Mouse (Mus musculus): ENCODE measurements around the gene Nckap5.

Gene Nckap5

DNA sequence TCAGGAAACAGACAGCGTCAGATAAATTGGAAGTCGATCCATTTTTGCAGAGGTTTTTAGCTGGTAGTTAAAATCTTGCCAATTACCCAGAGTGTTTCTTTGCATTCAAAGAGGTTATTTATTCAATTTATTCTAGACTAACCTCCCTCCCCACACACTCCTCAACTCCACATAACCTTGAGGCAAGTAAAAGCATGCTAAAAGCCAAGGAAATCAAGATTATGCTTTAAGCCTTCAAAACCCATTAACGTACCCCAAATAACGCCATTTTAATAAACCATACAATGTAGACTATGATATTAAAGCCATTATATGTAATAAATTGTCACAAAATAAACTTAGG, 129.7 kb downstream of the Nckap5 start:
- no peak for DNase-seq (ENCODE audit: low spot score in 2 of 2)

DNA sequence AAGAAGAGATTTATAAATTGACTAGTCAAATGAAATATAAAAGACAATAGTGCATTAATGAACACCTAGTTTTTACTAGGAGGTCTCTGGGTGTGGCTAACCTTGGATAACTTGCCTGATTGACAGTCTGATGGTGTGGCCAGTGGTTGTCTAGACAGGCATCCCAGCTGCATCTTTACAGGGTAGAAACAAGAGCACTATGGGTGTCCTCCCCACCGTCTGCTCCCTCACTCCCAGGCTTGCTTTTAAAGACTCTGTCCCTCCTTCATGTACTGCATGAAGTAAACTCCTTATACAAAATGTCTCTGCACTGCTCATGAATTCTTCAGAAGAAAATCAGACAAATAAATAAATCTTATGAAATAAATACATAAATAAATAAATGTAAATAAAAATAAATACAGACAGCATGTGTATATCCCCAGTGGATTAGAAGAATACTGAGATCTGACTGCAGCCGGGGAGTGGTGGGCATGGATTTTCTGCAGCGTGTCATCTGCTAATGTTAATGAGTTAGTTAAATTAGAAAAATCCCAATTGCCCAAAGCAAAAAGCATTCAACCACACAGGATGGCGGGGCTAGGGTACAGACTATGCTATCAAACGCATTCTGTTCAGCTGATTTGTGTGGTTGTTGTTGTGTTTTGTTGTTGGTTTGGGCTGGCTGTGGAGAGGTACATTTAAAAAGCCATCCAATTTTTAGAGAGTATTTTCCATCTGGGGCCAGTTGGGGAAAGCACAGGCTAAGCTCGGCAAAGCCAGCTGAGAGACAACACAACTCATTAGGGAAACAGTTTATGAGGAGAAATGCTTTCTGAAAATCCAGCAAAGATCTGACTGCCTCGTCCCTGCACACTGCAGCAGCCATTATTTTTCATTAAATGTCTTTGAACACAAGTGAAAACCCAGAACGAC, 130.3 kb downstream of the Nckap5 start:
- DNase-seq (ENCODE audit: low spot score in 2 of 2): no peak

DNA sequence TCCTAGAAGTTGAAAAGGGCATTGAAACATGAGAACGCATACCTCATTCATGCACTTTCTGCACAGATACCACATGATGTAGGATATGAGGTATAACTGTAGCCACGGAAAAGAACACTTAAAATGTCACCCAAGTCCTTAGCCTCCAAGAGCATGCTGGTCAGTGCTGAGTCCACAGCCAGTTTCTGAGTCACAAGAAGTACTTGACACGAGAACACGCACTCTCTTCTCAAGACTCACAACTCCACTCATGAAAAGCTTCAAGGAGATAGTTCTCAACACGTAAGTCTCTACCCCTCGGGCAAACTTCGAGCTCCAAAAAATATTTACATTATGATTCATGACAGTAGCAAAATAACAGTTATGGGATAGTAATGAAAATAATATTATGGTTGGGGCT, 137.0 kb downstream of the Nckap5 start:
- DNase-seq (ENCODE audit: low spot score in 2 of 2): no peak

DNA sequence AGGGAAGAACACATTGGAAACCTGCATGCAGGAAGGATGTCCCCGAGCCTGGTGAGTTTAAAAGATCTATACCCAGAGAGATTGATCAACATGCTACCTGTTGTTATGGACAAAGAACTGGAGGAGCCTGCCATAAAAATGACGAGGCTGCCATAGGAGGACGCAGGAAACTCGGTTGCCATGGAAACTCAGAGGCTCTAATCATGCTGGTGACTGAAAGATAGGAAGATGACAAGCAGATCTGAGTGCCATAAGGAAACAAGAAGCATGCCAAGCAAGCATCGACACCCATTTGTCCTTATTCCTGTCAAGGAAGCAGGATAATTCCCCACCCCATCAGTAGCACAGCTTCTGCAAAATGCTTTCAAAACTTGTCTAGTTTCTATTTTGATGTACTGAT, 142.0 kb downstream of the Nckap5 start:
- DNase-seq (ENCODE audit: low spot score in 2 of 2): peak; percentile 26 to 28

DNA sequence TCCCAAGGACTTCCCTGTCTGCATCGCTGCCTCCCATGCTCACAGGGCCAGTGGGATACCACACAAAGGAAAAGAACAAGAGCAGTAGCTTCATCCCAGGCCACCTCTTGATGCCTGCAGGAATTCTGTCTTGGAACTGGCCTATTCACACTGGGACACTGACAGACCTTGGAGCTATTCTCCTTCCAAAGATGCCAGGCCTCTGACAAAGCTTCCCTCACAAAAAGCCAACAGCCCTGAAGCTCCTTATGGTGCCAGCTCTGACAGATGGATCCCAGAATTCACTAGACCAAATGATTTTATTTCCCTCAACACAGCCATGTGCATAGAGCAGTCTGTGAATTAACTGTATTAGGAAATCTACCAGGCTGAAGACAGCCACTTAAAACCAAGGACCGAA, 143.9 kb downstream of the Nckap5 start:
- DNase-seq (ENCODE audit: low spot score in 2 of 2): no peak

DNA sequence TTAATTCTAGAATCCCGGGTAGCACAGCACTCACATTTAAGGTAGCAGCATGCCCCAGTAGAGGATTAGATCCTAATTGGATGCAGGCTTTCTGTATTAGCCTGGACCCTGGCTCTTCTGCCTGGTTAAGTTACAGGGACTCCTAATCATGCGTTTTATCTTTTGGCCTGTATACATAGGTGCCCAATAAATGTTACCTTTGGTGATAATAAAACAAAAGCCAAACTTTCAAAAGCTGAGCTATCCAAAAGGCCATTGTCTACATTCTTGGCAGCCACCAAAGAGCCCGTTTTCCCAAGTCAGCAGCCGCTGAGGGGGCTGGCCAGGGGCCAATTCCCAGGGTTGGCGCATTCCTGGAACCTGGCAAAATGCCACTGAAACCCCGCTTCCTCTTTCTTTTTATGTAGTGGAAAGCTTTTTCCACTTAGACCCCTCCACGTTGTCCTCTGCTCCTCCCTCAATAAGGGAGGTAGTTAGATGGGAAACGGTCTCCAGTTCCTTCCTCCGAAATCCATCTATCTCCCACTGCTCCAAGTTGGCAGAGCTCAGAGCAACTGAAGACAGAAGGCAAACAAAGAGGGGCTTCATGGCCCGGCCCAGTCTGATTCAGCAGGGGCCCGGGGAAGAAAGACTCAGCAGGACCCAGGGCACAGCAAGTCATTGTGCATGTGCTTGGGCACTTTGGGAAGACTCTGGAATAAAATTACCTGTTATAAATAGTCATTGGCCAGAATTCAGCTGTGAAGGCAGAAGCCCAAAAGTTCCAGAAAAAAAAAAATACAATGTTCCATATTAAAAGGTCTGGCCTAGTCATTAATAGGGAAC, 146.8 kb downstream of the Nckap5 start:
- DNase-seq (ENCODE audit: low spot score in 2 of 2): peak; percentile 34 to 60

DNA sequence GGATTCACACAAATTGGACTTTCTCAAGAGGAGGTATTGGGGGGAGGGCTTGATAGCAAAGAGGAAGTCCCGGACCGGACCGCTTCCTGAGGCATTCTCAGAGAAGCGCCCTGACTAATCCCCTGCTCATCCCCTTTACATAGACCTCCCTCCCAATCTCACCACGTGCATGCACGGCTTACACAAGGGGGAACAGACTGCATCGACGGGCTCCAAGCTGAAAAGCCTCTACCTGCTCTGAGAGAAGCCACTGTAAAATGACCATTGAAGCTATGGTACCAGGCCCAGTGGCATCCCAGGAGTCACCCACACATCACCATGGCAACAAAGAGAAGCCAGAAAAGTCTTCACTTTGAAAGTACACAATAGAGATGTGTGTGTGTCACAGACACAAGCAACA, 148.8 kb downstream of the Nckap5 start:
- DNase-seq (ENCODE audit: low spot score in 2 of 2): no peak

DNA sequence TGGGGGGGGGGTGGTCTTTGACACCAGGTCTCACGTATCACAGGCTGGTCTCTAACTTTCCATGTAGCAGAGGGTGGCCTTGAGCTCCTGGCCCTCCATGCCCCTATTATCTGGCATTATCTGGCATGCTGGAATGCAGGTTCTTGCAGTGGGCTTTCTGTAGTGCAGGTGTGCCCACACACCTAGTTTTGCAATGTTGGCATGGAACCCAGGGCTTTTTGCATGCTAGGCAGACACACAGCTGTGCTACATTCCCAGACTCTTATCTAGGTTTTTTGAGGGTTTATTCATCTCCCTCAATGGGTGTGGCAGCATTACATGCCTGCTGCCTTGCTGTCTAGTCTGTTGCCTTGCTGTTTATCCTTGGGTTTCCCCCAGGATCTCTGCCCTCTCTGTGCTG, 151.3 kb downstream of the Nckap5 start:
- DNase-seq (ENCODE audit: low spot score in 2 of 2): no peak

DNA sequence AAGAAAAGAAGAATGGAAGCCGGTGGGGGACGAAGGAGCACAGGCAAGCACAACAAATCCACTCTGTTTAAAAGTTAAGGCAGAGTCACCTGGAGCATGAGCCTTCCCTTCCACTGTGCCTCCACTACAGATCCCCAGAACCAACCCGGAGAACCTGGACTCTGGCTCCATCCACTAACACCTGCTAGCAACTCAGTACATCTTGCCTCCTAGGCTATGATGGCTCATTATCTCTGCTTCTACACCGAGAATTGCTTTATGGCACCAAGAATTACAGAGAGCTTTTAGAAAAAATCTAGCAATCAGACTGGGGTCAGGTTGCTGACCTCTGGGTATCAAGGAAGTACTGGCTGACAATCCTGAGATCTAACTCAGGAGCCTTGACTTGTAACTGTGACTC, 153.3 kb downstream of the Nckap5 start:
- DNase-seq (ENCODE audit: low spot score in 2 of 2): no peak

DNA sequence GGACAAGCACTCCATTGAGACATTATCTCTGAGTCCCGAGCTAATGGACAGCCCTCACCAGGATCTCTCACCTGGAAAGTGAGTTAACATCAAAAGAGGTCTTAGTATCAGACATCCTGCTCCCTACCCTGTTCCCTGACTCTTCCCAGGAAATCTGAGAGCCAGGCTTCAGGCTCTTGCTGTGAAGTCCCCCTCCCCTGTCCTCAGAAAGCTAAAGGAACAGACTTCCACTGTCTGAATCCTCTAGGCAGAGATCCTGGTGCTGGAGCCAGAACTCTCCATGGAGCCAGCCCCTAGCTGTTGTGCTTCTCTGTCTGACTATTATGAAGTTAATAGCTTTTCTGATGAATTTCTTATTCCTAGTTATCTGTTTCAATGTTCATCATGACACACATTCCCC, 153.8 kb downstream of the Nckap5 start:
- DNase-seq (ENCODE audit: low spot score in 2 of 2): no peak

DNA sequence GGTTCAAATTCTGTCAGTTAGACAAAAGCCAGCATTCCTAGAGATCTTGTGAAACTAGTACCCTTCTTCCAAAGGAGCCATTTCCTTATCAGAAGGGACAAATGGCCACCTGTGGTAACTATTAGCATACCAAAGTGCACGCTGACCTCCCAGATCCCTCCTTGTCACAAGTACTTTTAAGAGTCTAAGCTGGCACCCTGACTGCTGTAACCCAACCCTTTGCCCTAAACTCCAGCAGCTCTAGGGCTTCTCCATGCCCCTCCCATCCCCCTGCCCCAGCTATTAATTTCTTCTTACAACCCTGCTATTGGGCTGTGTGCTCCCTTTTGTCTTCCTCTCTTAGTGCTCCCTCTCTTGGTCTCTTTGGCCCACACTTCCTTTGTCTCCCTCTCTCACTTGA, 155.5 kb downstream of the Nckap5 start:
- no peak for DNase-seq (ENCODE audit: low spot score in 2 of 2)

DNA sequence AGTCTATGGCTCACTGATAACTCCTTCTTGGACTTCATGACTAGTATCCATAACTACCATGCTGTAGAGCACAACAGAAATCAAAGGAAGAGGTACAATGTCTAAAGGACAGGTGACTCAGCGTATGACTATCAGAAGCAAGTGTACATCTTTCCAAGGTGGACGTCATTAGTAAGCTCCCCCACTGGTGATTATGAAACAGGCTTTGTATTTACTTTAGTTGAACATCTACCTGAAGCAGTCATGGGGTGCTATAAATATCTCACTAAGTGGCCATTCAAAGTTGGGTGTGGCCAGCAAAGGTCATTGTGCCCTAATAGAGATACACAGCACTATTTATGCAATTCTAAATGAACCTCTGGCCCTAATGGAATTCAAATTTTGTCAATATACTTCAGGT, 157.4 kb downstream of the Nckap5 start:
- no peak for DNase-seq (ENCODE audit: low spot score in 2 of 2)

DNA sequence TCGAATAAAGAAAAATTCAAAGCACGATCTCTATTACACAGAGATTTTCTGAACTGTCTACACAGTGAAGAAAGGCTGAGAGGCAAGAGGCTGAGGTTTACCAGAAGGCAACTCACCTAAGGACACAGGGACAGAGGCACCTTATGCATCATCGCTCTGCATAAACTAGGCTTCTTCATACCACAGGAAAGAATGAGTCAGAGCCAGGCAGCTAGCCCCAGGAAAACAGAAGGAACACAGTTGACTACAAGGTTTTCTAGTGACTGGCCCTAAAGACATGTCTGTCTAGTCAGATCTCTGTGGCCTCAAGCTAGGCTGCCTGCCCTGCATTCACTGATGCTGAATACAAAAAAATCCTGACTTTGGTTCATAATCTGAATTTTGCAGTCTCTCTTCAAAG, 160.1 kb downstream of the Nckap5 start:
- no peak for DNase-seq (ENCODE audit: low spot score in 2 of 2)

DNA sequence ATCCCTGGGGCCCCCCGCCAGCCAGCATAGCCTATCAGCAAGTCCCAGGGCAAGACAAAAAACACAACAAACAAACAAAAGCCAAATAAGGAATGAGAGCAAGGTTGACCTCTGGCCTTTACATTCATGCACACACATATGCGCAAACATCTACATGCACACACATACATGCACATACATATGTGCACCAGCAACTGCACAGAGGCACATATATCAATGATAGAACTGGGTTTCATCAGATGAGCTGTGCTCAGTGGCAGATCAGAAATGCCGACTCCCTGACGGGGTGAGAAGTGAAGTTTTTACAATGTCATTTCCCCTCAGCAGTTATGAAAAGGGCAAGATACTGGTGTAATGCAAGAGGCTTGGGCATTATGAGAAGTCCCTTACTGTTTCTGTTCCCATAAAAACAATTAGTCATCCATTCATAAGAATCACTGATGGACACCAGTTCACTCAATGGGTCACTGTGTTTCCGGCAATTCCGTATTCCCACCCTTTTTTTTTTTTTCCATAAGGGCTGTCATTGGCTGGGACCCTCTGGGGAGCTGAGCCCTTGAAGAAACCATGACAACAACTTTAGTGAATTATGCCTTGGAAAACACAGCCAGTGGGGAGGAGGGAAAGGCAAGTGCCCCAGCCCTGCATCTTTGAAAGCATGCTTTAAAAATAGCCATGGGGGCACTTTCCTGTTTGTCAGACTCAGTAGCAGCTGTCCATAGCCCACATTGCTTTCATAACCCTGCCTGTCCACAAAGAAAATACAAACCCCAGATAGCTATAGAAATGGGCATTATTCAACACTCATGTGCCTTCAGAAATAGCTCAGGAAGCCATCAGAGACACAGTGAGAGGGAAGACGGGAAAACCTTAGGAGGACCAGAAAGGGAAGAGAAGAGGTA, 170.2 kb downstream of the Nckap5 start:
- no peak for DNase-seq (ENCODE audit: low spot score in 2 of 2)

DNA sequence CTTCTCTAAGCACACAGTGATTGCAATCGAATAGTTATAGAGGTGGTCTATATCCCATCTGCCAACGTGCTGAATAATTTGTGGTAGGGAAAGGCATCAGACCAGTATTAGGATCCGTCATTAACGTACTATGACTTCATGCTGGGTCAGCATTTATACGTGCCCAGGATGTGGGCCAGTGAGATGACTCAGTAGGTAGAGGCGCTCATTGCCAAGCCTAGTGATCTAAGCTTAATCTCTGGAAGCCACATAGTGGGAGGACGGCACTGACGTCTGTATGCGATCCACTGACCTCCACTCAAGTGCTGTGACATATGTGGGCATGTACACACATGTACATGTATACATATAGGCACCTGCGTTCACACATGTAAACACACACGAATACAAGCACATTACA, 171.9 kb downstream of the Nckap5 start:
- no peak for DNase-seq (ENCODE audit: low spot score in 2 of 2)

DNA sequence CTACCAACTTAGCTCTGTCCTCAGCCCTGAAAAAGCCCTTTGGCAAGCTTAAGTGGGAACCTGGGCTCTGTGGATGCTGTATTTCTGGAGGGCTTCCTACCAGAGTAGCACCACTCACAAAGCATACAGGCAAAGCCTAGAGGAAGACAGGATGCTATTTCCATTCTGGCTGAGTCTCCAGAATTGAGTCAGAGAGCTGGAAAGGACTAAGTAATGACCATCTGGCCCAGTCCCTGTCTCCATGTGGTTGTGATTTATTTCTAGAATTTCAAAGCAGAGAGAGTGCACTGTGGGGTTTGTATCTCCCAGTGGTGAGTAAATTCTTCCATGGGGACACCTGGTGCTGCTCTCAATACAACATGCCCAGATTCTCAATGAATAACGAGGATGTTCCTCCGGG, 174.4 kb downstream of the Nckap5 start:
- DNase-seq (ENCODE audit: low spot score in 2 of 2): peak; percentile 59 to 65

DNA sequence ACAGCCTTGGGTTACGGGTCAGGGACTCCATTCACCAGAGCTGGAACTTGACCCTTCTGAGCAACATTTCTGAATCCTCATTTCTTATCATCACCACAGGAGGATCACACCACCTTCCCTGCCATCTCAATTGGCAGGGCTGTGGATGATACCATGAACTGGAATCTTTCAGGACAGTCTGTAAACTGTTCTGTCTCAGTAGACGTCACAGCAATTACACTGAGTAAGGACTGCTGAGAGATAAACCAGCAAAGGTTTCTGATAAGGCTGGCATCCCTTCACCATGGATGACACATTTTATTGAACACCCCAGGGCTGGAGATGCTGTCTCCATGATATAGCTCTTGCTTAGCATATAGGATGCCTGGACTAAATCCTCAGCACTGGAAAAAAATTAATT, 178.5 kb downstream of the Nckap5 start:
- no peak for DNase-seq (ENCODE audit: low spot score in 2 of 2)

DNA sequence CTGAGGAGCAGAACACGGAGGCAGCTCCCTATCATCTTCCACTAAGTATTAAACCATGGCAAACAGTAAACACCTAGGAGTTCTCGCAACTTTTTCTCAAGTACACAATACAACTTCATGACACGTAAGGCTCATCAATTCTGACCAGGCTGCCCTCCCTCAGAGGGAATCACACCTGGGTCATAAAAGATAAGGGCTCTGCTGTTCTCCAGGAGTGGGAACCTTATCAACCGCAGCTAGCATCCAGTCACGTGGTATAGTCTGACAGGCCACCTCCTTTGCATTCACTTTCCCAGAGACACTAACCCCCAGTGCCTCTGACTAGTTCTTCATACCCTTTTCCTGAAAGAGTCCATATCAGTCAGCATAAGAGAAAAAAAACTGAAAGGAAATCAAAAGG, 179.8 kb downstream of the Nckap5 start:
- DNase-seq (ENCODE audit: low spot score in 2 of 2): no peak

DNA sequence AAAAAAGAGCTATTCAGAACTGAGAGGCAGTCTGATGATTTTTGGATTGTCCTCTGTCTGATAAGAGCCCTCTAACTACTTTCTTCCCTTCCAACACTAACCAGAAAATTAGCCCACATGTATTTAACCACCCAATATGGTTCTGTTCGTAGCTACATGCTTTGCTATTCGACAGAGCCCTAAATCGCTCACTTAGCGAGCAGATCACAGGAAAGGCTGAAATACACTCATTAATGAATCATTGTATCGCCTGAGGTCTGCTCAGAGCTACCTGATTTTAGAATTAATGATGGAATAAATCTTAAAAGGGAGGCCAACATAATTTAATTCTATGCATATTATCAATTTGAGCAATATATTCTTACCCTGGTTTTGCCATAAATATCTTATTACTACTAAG, 187.8 kb downstream of the Nckap5 start:
- no peak for DNase-seq (ENCODE audit: low spot score in 2 of 2)

DNA sequence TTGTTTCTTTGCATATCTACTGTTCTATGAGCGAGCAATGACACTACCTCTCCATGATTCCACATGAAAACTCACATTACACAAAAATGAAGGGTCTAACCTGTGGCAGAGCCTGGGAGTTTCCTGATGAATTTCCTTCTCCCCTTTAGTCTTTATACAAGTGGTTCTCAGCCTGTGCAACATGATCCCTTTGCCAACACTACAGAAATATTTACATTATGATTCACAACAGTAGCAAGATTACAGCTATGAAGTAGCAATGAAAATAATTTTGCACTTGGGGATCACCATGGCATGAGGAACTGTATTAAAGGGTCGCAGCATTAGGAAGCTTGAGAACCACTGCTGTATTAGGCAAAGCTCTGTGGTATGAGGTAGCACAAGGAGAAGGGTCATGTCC, 191.1 kb downstream of the Nckap5 start:
- DNase-seq (ENCODE audit: low spot score in 2 of 2): no peak

DNA sequence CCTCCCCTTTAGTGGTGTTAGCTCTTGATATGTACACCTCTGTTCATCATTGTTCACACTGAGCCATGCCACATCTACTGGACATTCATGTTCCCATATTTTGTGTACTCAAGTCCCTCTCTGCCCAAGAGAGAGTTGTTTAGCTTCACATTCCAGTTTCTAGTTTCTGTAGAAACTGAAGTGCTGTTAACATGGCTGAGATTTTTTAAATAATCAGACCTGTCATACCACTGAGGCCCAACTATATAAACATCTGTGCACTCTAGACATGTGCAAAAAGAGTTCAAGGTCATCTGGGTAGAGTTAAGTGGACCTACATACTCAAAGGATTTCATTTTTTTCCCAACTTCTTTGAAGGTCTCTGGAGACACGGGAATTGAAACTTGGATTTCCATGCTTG, 193.1 kb downstream of the Nckap5 start:
- no peak for DNase-seq (ENCODE audit: low spot score in 2 of 2)

DNA sequence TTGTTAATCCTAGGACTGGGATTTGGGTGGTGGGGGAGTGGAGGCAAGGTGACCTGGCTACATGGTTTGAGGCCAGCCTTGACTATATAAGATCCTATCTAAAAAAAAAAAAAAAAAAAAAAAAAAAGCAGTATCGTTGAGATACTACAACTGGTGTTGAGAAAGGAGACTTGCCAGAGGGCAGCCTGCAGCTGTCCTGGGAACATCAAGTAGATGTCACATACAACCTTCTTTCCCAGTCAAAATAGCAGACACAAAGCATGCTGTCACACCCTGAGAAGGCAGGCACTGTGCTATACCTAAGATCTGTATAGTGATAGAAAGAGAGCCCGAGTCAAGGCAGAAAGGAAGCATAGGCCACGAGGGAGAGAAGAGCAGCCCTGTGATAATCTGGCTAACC, 204.4 kb downstream of the Nckap5 start:
- DNase-seq (ENCODE audit: low spot score in 2 of 2): no peak
